Mouse (Mus musculus) hindbrain, embryonic 12.5 days (tissue): ENCODE data around the gene Crygb. TPM values are rescaled to one million over a fixed set of nuclear protein-coding genes. Genes with fewer than 3 reads are reported as not detected.

Experiments used
- polyA plus RNA-seq: library from polyadenylated mRNA; unstranded; fragments of >200 nt; fragmentation: Nextera tagmentation; extraction: Ambion mirVana; gene quantifications from 2 replicates; pipeline ENCODE4 v1.2.1, GENCODE M21; 2016

Gene Crygb
- polyA plus RNA-seq, 1 experiment from 2014 or later: not detected

Other genes with a start within 250 kb of the Crygb start
- gene Plekhm3, start 125.5 kb downstream of the Crygb start, polyA plus RNA-seq: 11.8 and 13.4 TPM in 2 replicates
- 0.29 and 0.41 TPM in 2 replicates for gene Akr1cl, start 49.5 kb downstream of the Crygb start, polyA plus RNA-seq
- gene Cryge, start 31.1 kb downstream of the Crygb start, polyA plus RNA-seq: not detected in 2 replicates
- gene Crygd, start 18.8 kb downstream of the Crygb start, polyA plus RNA-seq: not detected in 2 replicates
- not detected in 2 replicates for gene Crygc, start 8.6 kb downstream of the Crygb start, polyA plus RNA-seq
- not detected in 2 replicates for gene Cryga, start 21.1 kb upstream of the Crygb start, polyA plus RNA-seq
- gene Gm28845, start 37.3 kb upstream of the Crygb start, polyA plus RNA-seq: not detected in 2 replicates
- gene D630023F18Rik, start 40.9 kb upstream of the Crygb start, polyA plus RNA-seq: 0.39 and 0.42 TPM in 2 replicates
- gene Idh1, start 104.2 kb upstream of the Crygb start, polyA plus RNA-seq: 383 and 401 TPM in 2 replicates
- 18.9 and 20.2 TPM in 2 replicates for gene Pikfyve, start 104.4 kb upstream of the Crygb start, polyA plus RNA-seq
- 1.0 and 1.5 TPM in 2 replicates for gene Pth2r, start 199.8 kb upstream of the Crygb start, polyA plus RNA-seq